Mouse (Mus musculus): ENCODE measurements around the gene Gsdmc3. TPM values are rescaled to one million over a fixed set of nuclear protein-coding genes. Genes with fewer than 3 reads are reported as not detected.

Gsdmc3 gene
- not detected for total RNA-seq (2023)

DNA sequence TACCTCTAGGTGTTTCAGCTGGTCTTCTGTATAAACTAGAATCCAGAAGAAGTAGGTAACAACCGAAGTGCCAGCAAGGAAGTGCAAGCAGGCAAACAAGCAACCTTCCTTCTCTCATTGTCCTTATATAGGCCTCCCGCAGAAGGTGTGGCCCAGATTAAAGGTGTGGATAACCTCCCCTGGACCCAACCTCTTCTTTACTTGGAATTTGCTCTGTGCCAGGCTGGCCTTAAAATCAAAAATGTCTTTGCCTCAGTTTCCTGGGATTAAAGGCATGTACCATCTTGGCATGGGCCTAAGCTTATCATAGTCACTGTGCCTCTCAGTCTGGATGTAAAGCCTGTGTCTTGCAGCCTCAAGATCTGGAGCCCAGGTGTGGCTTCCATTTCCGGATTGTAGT, at the start of gene Gsdmc3:
Gene Gsdmc3 (minus strand): TSS at position 101 of the 400 bp plus-strand sequence.

DNA sequence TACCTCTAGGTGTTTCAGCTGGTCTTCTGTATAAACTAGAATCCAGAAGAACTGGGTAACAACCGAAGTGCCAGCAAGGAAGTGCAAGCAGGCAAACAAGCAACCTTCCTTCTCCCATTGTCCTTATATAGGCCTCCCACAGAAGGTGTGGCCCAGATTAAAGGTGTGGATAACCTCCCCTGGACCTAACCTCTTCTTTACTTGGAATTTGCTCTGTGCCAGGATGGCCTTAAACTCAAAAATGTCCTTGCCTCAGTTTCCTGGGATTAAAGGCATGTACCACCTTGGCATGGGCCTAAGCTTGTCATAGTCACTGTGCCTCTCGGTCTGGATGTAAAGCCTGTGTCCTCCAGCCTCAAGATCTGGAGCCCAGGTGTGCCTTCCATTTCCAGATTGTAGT, 33.8 kb upstream of the Gsdmc3 start, which contains the start of gene Gsdmc4:
Gene Gsdmc4 (minus strand): TSS at position 101 of the 400 bp plus-strand sequence.

Other genes starting within 250 kb of the Gsdmc3 start
- 0.55 TPM for gene Gsdmc2, start 33.4 kb downstream of the Gsdmc3 start, total RNA-seq (2023)
- 0.34 TPM for gene Gsdmc4, start 33.7 kb upstream of the Gsdmc3 start, total RNA-seq (2023)
- gene Fam49b, start 181.9 kb upstream of the Gsdmc3 start, total RNA-seq (2023) = 200 TPM